Mouse (Mus musculus): ENCODE data around the gene Prickle1.

Prickle1 gene

GRCm38 (mm10) chr15:93510690-93511336, 84.9 kb downstream of the Prickle1 start:
- DNase-seq (ENCODE audit: low spot score in 2 of 2), result no peak

DNA sequence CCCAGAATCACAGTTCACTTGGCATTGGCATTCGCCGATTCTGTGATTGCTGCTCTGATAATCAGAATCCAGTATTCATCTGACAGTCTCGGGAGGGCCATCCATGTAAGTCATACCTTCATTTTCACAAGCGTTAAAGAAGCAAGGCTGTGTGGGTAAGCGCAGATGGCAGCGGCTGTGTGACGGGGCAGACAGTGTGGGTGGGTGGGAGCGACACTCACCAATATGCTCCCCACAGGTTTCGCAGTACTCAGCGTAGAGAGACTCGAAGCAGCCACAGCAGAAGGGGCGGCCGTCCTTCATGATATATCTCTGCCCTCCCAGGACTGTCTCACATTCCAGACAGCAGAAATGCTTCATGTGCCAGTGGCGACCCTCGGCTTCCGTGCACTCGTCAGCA, 90.9 kb downstream of the Prickle1 start:
- no peak for DNase-seq (ENCODE audit: low spot score in 2 of 2)

- DNase-seq (ENCODE audit: low spot score in 2 of 2), result no peak
Observed at GRCm38 (mm10) chr15:93503201-93503745, 92.4 kb downstream of the Prickle1 start.

GRCm38 (mm10) chr15:93502703-93503102, 93.0 kb downstream of the Prickle1 start:
- no peak for DNase-seq (ENCODE audit: low spot score in 2 of 2)

DNA sequence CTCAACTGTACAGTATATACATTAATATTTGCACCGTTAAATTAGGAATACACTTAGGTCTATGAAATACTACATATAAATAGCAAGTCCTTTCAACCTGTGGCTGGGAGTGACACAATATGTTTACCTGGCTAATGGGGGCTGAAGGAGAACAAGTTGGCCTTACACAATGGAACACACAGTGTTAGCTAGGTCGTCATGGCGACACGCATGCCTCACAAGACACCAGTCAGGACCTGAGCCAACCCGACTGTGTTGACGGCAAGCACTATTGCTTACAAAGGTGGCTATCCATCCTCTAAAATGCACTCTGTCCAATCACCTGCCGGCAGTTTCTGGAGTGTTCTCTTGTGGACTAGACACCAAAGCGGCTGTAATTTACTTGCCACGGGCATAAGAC, 95.8 kb downstream of the Prickle1 start:
- no peak for DNase-seq (ENCODE audit: low spot score in 2 of 2)

- DNase-seq (ENCODE audit: low spot score in 2 of 2), result no peak
Observed at GRCm38 (mm10) chr15:93494700-93495099, 101.0 kb downstream of the Prickle1 start.

- no peak for DNase-seq (ENCODE audit: low spot score in 2 of 2)
Observed at GRCm38 (mm10) chr15:93489597-93489996, 106.1 kb downstream of the Prickle1 start.

DNA sequence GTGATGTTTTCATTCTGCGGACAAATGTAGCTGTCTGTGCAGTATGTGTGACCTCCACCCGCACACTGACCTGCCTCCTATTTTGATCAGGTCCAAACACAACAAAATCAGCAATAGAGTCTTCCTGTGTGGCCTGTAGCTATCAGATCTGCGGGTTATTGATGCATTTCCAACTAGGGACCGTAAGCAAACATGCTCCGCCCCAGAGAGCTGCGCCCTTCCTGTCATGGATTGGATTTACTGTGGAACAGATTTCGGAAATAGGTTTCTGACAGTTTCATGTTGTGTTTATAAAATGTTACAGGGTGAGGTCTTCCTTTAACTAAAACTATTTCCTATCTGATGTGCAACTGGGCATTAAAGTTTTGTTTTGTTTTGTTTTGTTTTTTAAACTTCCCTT, 109.6 kb downstream of the Prickle1 start:
- no peak for DNase-seq (ENCODE audit: low spot score in 2 of 2)

GRCm38 (mm10) chr15:93485252-93485651, 110.4 kb downstream of the Prickle1 start:
- no peak for DNase-seq (ENCODE audit: low spot score in 2 of 2)

GRCm38 (mm10) chr15:93484261-93484710, 111.4 kb downstream of the Prickle1 start:
- no peak for DNase-seq (ENCODE audit: low spot score in 2 of 2)

- DNase-seq (ENCODE audit: low spot score in 2 of 2), result no peak
Observed at GRCm38 (mm10) chr15:93481112-93481511, 114.6 kb downstream of the Prickle1 start.

DNA sequence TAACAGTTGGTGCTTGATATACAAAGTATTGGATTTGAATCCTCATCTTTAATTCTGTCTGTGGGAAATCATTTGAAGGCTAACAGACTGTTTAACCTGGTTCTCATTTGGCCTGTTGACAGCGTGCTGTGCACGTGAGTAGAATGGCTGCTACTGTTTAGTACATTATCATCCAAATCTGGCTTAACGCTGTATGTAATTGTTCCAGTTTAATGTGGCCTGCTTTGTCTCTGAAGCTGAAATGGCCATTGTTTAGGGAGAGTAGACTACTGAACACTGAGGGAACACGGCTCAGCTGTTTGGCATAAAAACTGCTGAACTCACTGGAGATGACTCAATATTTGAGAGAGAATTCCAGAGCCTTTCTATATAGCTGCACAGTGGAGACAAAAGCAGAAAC, 116.2 kb downstream of the Prickle1 start:
- DNase-seq (ENCODE audit: low spot score in 2 of 2), result no peak

DNA sequence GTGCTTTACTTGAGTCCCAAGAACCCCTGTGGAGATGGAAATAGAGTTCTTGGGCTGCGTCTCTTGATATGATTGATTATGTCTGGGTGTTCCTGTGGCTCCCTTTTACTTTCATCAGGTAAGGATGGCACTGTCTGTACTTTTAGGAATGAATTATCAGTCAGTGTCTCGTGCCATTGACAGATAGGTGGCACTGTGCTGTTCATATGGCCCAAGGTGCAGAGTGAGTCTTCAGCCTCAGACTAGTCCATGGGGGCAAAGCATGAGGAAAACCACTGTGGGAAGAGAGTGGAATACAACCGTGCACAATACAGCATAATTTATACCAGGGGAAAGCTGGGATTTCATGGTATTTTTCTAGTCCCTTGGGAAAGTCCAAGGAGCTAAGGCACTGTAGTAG, 117.0 kb downstream of the Prickle1 start:
- DNase-seq (ENCODE audit: low spot score in 2 of 2), result no peak

GRCm38 (mm10) chr15:93477729-93478128, 118.0 kb downstream of the Prickle1 start:
- DNase-seq (ENCODE audit: low spot score in 2 of 2), result no peak

- no peak for DNase-seq (ENCODE audit: low spot score in 2 of 2)
Observed at GRCm38 (mm10) chr15:93475688-93476087, 120.0 kb downstream of the Prickle1 start.

GRCm38 (mm10) chr15:93474277-93474676, 121.4 kb downstream of the Prickle1 start:
- DNase-seq (ENCODE audit: low spot score in 2 of 2), result no peak

GRCm38 (mm10) chr15:93472089-93472488, 123.6 kb downstream of the Prickle1 start:
- DNase-seq (ENCODE audit: low spot score in 2 of 2), result peak in 1 of 2 experiments; percentile 13

DNA sequence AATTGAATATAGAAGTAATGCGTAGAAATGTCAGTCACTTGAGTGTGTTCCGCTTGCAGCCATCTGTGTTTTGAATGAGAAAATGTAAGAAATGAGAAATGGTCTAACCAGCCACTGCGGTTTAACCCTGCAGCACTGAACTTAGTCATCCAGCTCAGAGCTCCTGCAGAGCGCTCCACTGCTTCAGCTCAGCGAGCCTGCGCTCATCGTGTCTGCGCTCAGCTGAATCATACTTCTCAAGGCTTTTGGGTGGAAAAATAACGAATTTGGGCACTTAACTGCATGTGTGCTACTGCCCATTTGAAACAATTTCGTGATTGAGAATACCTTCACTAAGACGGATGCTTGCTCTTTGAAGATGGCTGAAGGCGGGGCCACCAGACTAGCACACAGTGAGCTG, 124.0 kb downstream of the Prickle1 start:
- DNase-seq (ENCODE audit: low spot score in 2 of 2), result peak in 1 of 2 experiments; percentile 10

DNA sequence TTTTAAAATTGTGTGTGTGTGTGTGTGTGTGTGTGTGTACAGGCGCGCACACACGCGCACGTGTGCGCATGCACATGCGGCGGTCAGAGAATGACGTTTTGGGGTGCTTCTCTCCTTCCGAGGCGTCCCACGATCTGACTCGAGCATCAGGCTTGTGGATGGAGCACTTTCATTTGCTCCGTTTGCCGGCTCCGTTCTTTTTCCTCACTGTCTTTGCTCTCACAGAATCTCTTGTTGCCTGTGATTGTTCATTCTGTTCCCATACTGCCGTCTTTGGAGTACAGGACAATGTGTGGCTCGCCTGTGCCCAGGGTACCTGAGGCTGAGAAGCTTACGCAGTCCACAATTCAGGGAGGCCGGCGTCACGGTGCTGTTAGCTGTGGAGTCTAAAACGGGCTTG, 134.6 kb downstream of the Prickle1 start:
- DNase-seq (ENCODE audit: low spot score in 2 of 2), result no peak

GRCm38 (mm10) chr15:93459422-93459821, 136.3 kb downstream of the Prickle1 start:
- no peak for DNase-seq (ENCODE audit: low spot score in 2 of 2)

GRCm38 (mm10) chr15:93456005-93456404, 139.7 kb downstream of the Prickle1 start:
- no peak for DNase-seq (ENCODE audit: low spot score in 2 of 2)

DNA sequence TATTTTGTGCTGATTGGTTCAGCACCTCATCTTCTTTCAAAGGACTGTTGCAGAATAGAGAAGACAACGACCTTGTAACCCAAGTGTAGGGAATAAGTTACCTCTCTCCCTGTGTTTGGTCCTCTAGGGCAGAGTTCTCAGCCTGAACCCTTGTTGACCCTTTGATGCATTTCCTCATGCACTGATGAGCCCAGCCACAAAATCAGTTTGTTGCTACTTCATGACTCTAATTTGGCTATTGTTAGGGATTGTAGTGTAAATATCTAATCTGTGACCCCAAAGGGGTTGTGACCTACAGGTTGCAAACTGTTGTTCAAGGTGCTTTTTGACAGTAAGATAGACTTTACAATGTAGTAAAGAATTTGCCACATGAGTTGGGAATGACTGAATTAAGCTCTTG, 142.4 kb downstream of the Prickle1 start:
- no peak for DNase-seq (ENCODE audit: low spot score in 2 of 2)

All from thymus, postnatal 10 days (tissue).